Mouse (Mus musculus) forelimb bud, embryonic 11.5 days (tissue): Measurements from ENCODE around the gene Pgam2.

Experiments used
- DNase-seq: peaks from one replicate; pipeline ENCODE4 v3.0.0-alpha.2; 2012; ENCODE audit warnings: low read depth, low spot score

Gene Pgam2

GRCm38 (mm10) chr11:5766019-5766418 is 37.5 kb downstream of the Pgam2 start:
- DNase-seq: no peak

- no peak for DNase-seq
Measured at GRCm38 (mm10) chr11:5762633-5762982, 40.9 kb downstream of the Pgam2 start.

GRCm38 (mm10) chr11:5761820-5762632 is 41.5 kb downstream of the Pgam2 start, which contains the start of gene Urgcp:
Urgcp (minus strand) TSS chr11:5762376.
- DNase-seq: peak; percentile 90

DNA sequence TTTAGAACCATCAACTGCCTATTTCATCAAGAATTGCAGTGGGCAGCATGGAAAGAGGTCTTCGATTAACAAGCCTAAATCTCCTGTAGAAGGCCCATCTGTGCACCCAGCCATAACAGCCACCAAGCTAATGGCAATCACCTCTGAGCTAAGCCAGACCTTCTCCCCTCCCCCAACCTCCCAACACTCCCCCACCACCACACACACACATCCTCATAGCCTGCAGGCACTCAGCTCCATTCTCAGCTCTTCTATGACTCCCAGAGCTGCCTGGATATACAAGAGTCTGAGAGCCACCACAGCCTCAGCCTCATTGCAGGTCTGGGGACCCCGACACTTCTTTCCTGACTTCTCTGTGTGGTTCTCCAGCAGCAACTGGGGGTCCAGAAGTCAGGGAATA is 49.8 kb downstream of the Pgam2 start:
- no peak for DNase-seq
